Mouse (Mus musculus): ENCODE measurements at regions not wholly inside any gene's neighbourhood (a gene's known extent, or its start where the extent isn't known, plus 50 kb on each side); places are given as distances from the start of the nearest gene placed in this dataset.

DNA sequence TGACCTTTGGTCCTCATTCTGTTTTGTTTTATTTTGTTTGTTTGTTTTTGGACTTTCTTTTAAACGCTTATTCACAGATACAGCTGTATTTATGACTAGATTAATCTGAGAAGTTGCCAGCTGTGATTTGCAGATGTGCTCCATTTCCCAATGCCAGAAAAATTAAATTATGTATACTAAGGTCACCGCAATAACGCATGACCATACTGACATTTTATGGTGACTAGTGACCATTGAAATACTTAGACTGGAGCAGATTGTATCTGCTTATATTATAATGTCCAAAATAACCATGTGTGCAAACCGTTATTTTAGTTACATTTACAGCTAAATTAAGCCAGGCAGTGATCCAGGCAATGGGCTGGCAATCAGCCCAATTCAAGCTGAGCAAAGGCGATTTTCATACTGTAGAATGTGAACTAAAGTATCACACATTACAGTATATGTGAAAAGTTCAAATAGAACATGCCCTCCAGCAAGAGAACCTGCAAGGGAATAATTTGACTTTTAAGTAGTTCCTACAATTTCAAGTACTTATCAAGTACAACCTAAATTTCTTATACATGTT, 1401.0 kb upstream of the Gm7489 start:
- no peak overlapping the region for H3K27ac ChIP-seq (replicated peaks)
- no peaks in the 10 kb centered on the region for H3K9me3 ChIP-seq (replicated peaks)
- no peaks in the 10 kb centered on the region for H3K27me3 ChIP-seq (replicated peaks)
- H3K4me3 ChIP-seq (replicated peaks), result no peak overlapping the region
- no peak for ATAC-seq (ENCODE audit: low FRiP score)
- H3K4me1 ChIP-seq, result no peaks in the 10 kb centered on the region
- WGBS, result 69% methylated on average over 5 of the region's 5 CpGs
- H3K9ac ChIP-seq (replicated peaks), result no peak overlapping the region
- no peak overlapping the region for H3K4me2 ChIP-seq
- no peaks in the 10 kb centered on the region for H3K36me3 ChIP-seq

DNA sequence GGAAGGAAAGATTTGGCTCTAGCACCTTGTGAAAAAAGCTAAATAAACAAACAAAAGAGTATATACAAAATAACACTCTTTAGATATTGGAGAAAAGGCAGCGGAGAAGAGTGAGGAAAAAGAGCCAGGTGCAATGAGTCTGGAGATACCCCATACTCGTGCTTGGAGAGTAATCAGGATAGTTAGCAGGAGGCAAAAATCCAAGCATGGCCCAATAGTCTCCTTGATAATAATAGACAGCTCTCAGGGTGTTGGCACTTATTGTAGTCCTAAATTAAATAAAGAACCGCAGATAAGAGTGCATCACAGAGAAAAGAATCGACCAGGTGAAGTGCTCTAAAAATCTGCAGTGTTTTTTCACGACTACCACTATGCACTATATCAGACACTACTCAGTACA, 1400.4 kb upstream of the Gm7489 start:
- no peak for ATAC-seq (ENCODE audit: low FRiP score)
- 83% methylated on average over 5 of the region's 5 CpGs for whole genome bisulfite sequencing

DNA sequence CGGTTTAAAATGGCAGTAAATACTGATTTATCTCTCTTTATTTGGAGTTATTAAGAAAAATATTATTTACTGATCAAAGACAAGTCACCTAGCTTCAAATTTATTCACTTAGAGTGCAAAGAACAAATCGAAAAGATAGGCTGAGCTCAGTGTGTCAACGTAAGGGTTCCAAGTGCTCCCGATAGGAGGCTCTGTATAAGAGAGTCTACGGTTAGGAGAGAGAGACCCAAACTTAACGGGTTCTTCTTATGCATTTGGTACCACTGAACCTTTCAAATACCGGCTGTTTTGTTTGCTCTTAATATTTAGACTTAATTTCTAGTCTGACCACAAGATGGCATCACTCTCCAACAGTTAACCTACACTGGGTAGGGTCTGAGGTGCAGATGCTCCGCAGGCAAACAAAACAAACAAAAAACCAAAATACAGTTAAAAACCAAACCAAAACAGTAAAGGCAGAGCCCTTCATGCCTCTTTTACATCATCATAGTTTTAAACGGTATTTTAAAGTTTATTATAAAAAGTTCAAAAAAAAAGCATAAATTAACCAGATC, 1379.4 kb upstream of the Gm7489 start:
- ATAC-seq (ENCODE audit: low FRiP score), result peak; percentile 80
- no peak overlapping the region for H3K4me2 ChIP-seq
- no peaks in the 10 kb centered on the region for H3K36me3 ChIP-seq
- H3K9me3 ChIP-seq (replicated peaks), result no peaks in the 10 kb centered on the region
- H3K27me3 ChIP-seq (replicated peaks), result no peaks in the 10 kb centered on the region
- H3K9ac ChIP-seq (replicated peaks), result no peak overlapping the region
- no peak overlapping the region for H3K27ac ChIP-seq (replicated peaks)
- WGBS, result 34% methylated on average over 9 of the region's 9 CpGs
- no peak overlapping the region for H3K4me3 ChIP-seq (replicated peaks)
- H3K4me1 ChIP-seq, result no peaks in the 10 kb centered on the region

More for the DNA sequence above, 1400.4 kb upstream of the Gm7489 start:
- Histone ChIP-seq H3K27me3 (replicated peaks) (no peaks in the 10 kb centered on the region), H3K36me3 (no peaks in the 10 kb centered on the region), H3K9ac (replicated peaks) (no peak overlapping the region), H3K4me2 (no peak overlapping the region), H3K27ac (replicated peaks) (no peak overlapping the region), H3K4me3 (replicated peaks) (no peak overlapping the region), H3K9me3 (replicated peaks) (no peaks in the 10 kb centered on the region), H3K4me1 (no peaks in the 10 kb centered on the region)

DNA sequence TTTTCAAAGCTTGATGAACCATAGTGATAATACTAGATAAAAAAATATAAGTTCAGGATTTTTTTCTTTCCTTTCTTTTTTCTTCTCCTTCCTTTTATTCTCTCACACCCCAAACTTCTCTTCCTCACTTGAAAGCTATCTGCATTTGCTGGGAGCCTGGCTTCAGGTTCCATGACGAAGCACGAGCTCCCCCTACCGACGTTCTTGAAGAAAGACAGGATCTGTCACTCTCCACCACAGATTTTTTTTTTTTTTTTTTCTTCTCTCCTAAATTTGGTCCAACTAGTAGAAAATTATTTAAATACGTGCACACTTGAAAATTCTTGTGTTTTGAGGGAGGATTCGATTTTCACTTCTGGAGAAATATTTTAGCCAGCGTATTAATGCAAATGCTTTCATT, 1377.8 kb upstream of the Gm7489 start:
- no peak overlapping the region for H3K9ac ChIP-seq (replicated peaks)
- no peaks in the 10 kb centered on the region for H3K4me1 ChIP-seq
- no peaks in the 10 kb centered on the region for H3K9me3 ChIP-seq (replicated peaks)
- 4% methylated on average over 7 of the region's 7 CpGs for WGBS
- no peak overlapping the region for H3K4me2 ChIP-seq
- H3K36me3 ChIP-seq, result no peaks in the 10 kb centered on the region
- ATAC-seq (ENCODE audit: low FRiP score), result no peak
- no peak overlapping the region for H3K4me3 ChIP-seq (replicated peaks)
- H3K27ac ChIP-seq (replicated peaks), result no peak overlapping the region
- H3K27me3 ChIP-seq (replicated peaks), result no peaks in the 10 kb centered on the region

DNA sequence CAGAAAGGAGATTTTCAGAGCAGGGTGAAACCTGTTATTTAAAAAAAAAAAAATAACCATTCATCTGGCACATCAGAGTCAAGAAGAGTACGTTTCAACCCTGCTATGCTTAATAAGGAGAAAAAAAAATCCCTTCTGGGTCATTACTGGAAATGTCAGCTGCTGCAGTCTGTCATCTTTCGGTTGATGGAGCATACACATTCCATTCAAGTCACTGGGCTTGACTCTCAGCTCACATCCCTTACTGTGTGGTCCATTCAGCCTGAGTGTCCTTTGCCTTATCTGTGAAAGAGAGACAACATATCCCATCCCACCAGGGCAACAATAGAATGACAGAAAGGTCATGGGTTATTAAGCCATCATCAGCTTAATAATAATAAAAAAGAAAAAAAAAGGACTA, 1376.1 kb upstream of the Gm7489 start:
- ATAC-seq (ENCODE audit: low FRiP score), result no peak

DNA sequence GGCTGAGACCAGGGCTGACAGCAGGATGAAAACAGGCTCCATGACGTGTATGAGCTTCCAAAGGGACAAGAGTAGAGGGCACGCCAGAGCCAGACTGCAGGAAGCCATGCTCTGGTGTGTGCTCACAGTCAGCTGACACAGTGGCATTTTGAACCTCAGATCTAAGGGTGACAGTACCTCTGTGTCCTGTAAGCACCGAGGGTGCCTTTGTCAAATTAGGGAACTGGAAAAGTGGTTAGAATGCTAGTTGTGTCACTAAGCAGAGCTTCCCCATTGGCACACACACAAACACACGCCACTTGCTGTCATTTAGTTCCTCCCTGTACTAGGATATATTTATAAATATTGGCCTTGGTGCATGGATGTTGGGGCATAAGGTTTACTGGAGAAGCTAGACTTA, 1374.6 kb upstream of the Gm7489 start:
- no peaks in the 10 kb centered on the region for H3K4me1 ChIP-seq
- H3K4me3 ChIP-seq (replicated peaks), result no peak overlapping the region
- no peaks in the 10 kb centered on the region for H3K27me3 ChIP-seq (replicated peaks)
- H3K4me2 ChIP-seq, result no peak overlapping the region
- H3K9ac ChIP-seq (replicated peaks), result no peak overlapping the region
- 75% methylated on average over 4 of the region's 4 CpGs for WGBS
- H3K27ac ChIP-seq (replicated peaks), result no peak overlapping the region
- ATAC-seq (ENCODE audit: low FRiP score), result no peak
- H3K36me3 ChIP-seq, result no peaks in the 10 kb centered on the region
- H3K9me3 ChIP-seq (replicated peaks), result no peaks in the 10 kb centered on the region

More for the DNA sequence above, 1376.1 kb upstream of the Gm7489 start:
- no peak overlapping the region for H3K27ac ChIP-seq (replicated peaks)
- 69% methylated on average over 2 of the region's 2 CpGs for WGBS
- no peak overlapping the region for H3K9ac ChIP-seq (replicated peaks)
- no peaks in the 10 kb centered on the region for H3K27me3 ChIP-seq (replicated peaks)
- H3K4me2 ChIP-seq, result no peak overlapping the region
- no peak overlapping the region for H3K4me3 ChIP-seq (replicated peaks)
- no peaks in the 10 kb centered on the region for H3K9me3 ChIP-seq (replicated peaks)
- H3K4me1 ChIP-seq, result no peaks in the 10 kb centered on the region
- no peaks in the 10 kb centered on the region for H3K36me3 ChIP-seq

DNA sequence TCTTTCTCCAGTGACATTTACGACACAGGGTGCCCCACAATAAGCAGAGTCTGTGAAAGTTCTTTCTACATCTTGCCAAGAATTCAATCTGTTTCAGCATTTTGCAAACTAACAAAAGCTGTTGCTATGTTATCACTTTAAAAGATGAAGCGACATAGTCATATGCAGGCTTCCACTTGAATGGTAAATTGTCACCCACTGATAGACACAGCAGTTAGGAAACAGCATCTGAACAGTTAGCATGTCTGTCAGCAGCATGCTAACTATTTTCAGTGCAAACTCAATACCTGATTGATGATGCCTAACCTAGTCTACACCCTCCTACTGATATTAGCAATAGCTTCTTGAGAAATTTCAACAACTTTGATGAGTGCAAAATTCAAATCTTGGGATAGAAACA, 1348.1 kb upstream of the Gm7489 start:
- Histone ChIP-seq H3K4me1 (no peaks in the 10 kb centered on the region), H3K4me3 (replicated peaks) (no peak overlapping the region), H3K9me3 (replicated peaks) (no peaks in the 10 kb centered on the region), H3K27me3 (replicated peaks) (no peaks in the 10 kb centered on the region), H3K9ac (replicated peaks) (no peak overlapping the region), H3K27ac (replicated peaks) (no peak overlapping the region), H3K4me2 (no peak overlapping the region), H3K36me3 (no peaks in the 10 kb centered on the region)
- no peak for ATAC-seq (ENCODE audit: low FRiP score)
- 86% methylated on average over 2 of the region's 2 CpGs for WGBS

DNA sequence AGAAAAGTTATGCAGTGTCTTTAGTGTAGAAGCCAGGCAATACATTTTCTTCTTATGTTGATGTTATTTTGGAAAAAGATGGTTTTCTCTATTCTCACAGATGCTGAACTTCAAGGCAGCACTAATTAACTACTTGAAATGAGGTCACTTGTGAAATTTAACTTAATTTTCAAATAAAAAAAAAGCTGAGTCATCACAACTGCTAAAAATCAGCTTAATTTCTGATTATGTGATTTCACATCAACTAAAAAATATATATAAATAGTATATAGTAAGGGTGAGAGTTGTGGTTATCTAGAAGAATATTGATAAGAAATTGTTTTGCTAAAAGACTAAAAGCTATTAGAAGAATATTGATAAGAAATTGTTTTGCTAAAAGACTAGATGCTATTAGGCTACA, 1326.0 kb upstream of the Gm7489 start:
- no peak overlapping the region for H3K27ac ChIP-seq (replicated peaks)
- H3K9ac ChIP-seq (replicated peaks), result no peak overlapping the region
- no peaks in the 10 kb centered on the region for H3K9me3 ChIP-seq (replicated peaks)
- ATAC-seq (ENCODE audit: low FRiP score), result no peak
- H3K36me3 ChIP-seq, result no peaks in the 10 kb centered on the region
- H3K4me3 ChIP-seq (replicated peaks), result no peak overlapping the region
- no peaks in the 10 kb centered on the region for H3K4me1 ChIP-seq
- no peak overlapping the region for H3K4me2 ChIP-seq
- H3K27me3 ChIP-seq (replicated peaks), result no peaks in the 10 kb centered on the region

DNA sequence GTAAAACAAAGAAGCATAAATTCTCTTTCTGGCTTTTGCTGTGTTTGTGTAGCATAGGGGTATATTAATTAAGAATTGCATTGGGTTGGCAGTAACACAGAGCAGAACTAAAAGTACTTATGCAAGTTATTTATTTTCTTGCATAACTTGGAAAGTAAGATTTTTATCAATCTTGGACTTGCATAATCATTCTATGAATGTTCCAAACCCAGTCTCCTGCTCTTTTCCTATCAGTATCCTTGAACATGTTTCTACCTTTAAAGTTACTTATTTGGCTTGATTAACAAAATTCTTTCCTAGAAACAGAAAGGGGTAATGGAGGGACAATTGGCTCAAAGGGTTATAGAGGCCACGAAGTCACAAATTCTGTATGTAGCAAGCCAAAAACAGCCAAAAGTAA, 1320.6 kb upstream of the Gm7489 start:
- Histone ChIP-seq H3K36me3 (no peaks in the 10 kb centered on the region), H3K27ac (replicated peaks) (no peak overlapping the region), H3K27me3 (replicated peaks) (no peaks in the 10 kb centered on the region), H3K9me3 (replicated peaks) (no peaks in the 10 kb centered on the region), H3K4me2 (no peak overlapping the region), H3K4me3 (replicated peaks) (no peak overlapping the region), H3K9ac (replicated peaks) (no peak overlapping the region), H3K4me1 (no peaks in the 10 kb centered on the region)
- 92% methylated on average over 1 of the region's 1 CpGs for WGBS
- no peak for ATAC-seq (ENCODE audit: low FRiP score)

DNA sequence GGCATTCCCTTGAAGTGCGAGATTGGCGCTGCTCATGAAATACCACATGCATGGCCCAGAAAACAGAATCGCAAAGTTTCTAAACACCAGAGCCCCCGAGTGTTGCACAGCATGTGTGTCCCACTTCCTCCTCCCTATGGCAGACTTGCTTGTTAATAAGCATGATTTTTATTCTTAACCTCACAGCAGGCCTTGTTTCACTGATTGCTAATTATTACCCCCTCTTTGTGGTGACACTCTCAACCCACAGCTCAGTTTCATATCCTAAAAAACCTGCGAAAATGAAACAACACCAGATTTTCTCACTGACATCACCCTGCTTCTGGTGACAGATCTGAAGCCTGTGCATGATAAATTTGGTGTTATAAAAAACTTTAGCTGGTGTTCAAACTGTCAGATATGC, 1319.3 kb upstream of the Gm7489 start:
- no peak overlapping the region for H3K4me3 ChIP-seq (replicated peaks)
- H3K4me2 ChIP-seq, result no peak overlapping the region
- no peak for ATAC-seq (ENCODE audit: low FRiP score)
- H3K9ac ChIP-seq (replicated peaks), result no peak overlapping the region
- H3K4me1 ChIP-seq, result no peaks in the 10 kb centered on the region
- no peaks in the 10 kb centered on the region for H3K27me3 ChIP-seq (replicated peaks)
- H3K36me3 ChIP-seq, result no peaks in the 10 kb centered on the region
- H3K27ac ChIP-seq (replicated peaks), result no peak overlapping the region
- H3K9me3 ChIP-seq (replicated peaks), result no peaks in the 10 kb centered on the region
- 81% methylated on average over 5 of the region's 5 CpGs for WGBS

DNA sequence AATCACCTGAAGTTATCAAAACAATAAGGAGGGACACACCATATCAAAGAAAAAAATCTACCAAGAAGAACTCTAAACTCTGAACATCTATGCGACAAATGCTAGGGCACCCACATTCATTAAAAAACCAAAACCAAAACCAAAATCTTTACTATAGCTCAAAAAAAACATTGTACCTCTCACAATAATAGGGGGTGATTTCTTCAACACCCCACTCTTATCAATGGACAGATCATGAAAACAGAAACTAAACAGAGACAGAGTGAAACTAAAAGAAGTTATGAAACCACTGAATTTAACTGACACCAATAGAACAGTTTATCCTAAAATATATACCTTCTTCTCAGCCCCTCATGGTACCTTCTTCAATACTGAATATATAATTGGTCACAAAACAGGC, 1314.5 kb upstream of the Gm7489 start:
- Histone ChIP-seq H3K4me1 (no peaks in the 10 kb centered on the region), H3K36me3 (no peaks in the 10 kb centered on the region), H3K4me3 (replicated peaks) (no peak overlapping the region), H3K9me3 (replicated peaks) (no peaks in the 10 kb centered on the region), H3K9ac (replicated peaks) (no peak overlapping the region), H3K27ac (replicated peaks) (no peak overlapping the region), H3K4me2 (no peak overlapping the region), H3K27me3 (replicated peaks) (no peaks in the 10 kb centered on the region)
- no peak for ATAC-seq (ENCODE audit: low FRiP score)
- 100% methylated on average over 1 of the region's 1 CpGs for WGBS

DNA sequence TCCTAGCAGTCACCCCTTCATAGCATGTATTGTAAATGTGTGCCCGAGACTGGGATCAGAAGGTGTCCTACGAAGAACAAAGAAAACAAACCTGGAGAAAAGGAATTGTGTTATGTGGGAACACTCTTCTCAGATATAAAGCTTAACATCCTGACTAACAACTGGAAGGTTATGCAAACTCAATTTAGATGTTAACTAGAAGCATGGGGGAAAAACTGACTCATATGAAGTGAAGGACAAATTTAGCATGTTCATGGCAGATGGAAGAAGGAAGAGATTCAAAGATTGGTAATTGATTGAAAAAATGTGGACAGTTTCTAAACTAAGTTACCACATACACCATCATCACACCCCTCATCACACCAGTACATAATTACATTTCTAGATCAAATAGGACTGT, 1307.1 kb upstream of the Gm7489 start:
- Histone ChIP-seq H3K36me3 (no peaks in the 10 kb centered on the region), H3K4me2 (no peak overlapping the region), H3K27ac (replicated peaks) (no peak overlapping the region), H3K4me3 (replicated peaks) (no peak overlapping the region), H3K27me3 (replicated peaks) (no peaks in the 10 kb centered on the region), H3K9me3 (replicated peaks) (no peaks in the 10 kb centered on the region), H3K9ac (replicated peaks) (no peak overlapping the region), H3K4me1 (no peaks in the 10 kb centered on the region)
- ATAC-seq (ENCODE audit: low FRiP score), result no peak
- WGBS, result 89% methylated on average over 2 of the region's 2 CpGs

DNA sequence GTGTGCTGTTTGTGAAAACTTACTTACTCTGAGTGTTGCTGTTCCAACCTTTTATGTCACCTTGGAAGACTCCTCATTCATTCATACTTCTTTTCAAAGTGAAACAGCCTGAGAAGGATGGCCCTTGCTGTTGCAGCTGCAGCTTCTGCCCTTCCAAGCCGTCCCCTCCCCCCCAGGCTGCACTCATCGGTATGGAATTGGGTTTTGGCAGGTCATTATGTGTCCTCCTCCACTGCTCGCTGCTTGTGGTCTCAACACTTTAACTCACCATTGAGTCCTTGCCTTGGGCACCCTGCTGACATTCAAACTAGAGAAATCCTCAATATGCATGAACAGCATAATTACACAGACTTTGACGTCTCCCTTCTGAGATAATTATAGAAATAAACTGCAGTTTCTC, 1295.3 kb upstream of the Gm7489 start:
- 13% methylated on average over 4 of the region's 4 CpGs for WGBS
- Histone ChIP-seq H3K27me3 (replicated peaks) (no peaks in the 10 kb centered on the region), H3K9ac (replicated peaks) (no peak overlapping the region), H3K27ac (replicated peaks) (no peak overlapping the region), H3K9me3 (replicated peaks) (no peaks in the 10 kb centered on the region), H3K4me1 (no peaks in the 10 kb centered on the region), H3K36me3 (no peaks in the 10 kb centered on the region), H3K4me3 (replicated peaks) (no peak overlapping the region), H3K4me2 (no peak overlapping the region)
- peak; percentile 74 for ATAC-seq (ENCODE audit: low FRiP score)
